Mouse (Mus musculus) cerebellum, adult 2 months (tissue): ENCODE data around the gene Hoxd1.

Experiments
- CTCF ChIP-seq: fragments of 200-500 bp; IDR thresholded peaks from 2 replicates; pipeline ENCODE4 v1.5.1; 2011; ENCODE audit warnings: low read depth, mild to moderate bottlenecking, control low read depth, low read length, moderate library complexity, borderline replicate concordance; ENCODE audit not compliant: insufficient read depth
- POLR2A ChIP-seq: fragments of 200-500 bp; IDR thresholded peaks from 2 replicates; pipeline ENCODE4 v1.6.1; 2011; ENCODE audit warnings: low read length, control low read depth, borderline replicate concordance; ENCODE audit not compliant: insufficient read depth

DNA sequence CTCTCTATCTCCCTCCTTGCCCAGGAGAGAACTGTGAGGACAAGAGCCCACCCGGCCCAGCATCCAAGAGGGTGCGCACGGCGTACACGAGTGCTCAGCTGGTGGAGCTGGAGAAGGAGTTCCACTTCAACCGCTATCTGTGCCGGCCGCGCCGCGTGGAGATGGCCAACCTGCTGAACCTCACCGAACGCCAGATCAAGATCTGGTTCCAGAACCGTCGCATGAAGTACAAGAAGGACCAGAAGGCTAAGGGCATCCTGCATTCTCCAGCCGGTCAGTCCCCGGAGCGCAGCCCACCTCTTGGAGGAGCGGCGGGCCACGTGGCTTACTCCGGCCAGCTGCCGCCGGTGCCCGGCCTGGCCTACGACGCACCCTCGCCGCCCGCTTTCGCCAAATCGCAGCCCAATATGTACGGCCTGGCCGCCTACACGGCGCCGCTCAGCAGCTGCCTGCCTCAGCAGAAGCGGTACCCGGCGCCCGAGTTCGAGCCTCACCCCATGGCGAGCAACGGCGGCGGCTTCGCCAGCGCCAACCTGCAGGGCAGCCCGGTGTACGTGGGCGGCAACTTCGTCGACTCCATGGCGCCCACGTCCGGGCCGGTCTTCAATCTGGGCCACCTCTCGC, 16.4 kb upstream of the Hoxd1 start:
- no peak for TF ChIP-seq CTCF
- no peak for TF ChIP-seq POLR2A
